Mouse (Mus musculus) heart, embryonic 16.5 days (tissue): Measurements from ENCODE around the gene Ror1. TPM values are rescaled to one million over a fixed set of nuclear protein-coding genes. Genes with fewer than 3 reads are reported as not detected.

Source experiments
- ATAC-seq: fragments of 200-750 bp; cut with Nextera tagmentation; replicated peaks from 2 replicates; pipeline ENCODE4 v1.8.0; 2017; ENCODE audit warnings: moderate number of reproducible peaks; ENCODE audit not compliant: insufficient read depth, low FRiP score; ENCODE audit errors: extremely low read depth
- H3K27ac ChIP-seq: fragments of 300-500 bp; sonication (generic); 2 replicates; pipeline ENCODE4 v1.5.1; 2014; ENCODE audit warnings: mild to moderate bottlenecking, low read length, control low read depth, moderate library complexity
- H3K27me3 ChIP-seq: fragments of 300-500 bp; sonication (generic); 2 replicates; pipeline ENCODE4 v1.6.1; 2014; ENCODE audit warnings: low read length, mixed read lengths; ENCODE audit not compliant: control insufficient read depth, insufficient read depth
- H3K36me3 ChIP-seq: fragments of 300-500 bp; sonication (generic); 2 replicates; pipeline ENCODE4 v1.6.1; 2014; ENCODE audit not compliant: control insufficient read depth, insufficient read depth
- H3K4me1 ChIP-seq: fragments of 300-500 bp; sonication (generic); 2 replicates; pipeline ENCODE4 v1.6.1; 2014; ENCODE audit warnings: low read length, mixed read lengths; ENCODE audit not compliant: control insufficient read depth, insufficient read depth
- H3K4me2 ChIP-seq: fragments of 300-500 bp; sonication (generic); 2 replicates; pipeline ENCODE4 v1.6.1; 2014; ENCODE audit warnings: low read depth, mild to moderate bottlenecking, control low read depth, low read length
- H3K4me3 ChIP-seq: fragments of 300-500 bp; sonication (generic); 2 replicates; pipeline ENCODE4 v1.5.1; 2014; ENCODE audit warnings: mild to moderate bottlenecking, control low read depth, low read length
- H3K9ac ChIP-seq: fragments of 300-500 bp; sonication (generic); 2 replicates; pipeline ENCODE4 v1.6.1; 2014; ENCODE audit warnings: low read length, control low read depth
- H3K9me3 ChIP-seq: fragments of 300-500 bp; sonication (generic); replicated peaks from 2 replicates; pipeline ENCODE4 v1.6.1; 2016; ENCODE audit warnings: low read length; ENCODE audit not compliant: control insufficient read depth
- WGBS: fragments of 180-500 bp; shearing (Covaris S2); extraction: QIAGEN DNeasy Blood & Tissue Kit; methylation state at CpG from one replicate; pipeline ENCODE4 v1.1.7; 2014; 5-methylcytosine and 5-hydroxymethylcytosine counted together
- polyA plus RNA-seq: library from polyadenylated mRNA; unstranded; fragments of >200 nt; fragmentation: Nextera tagmentation; extraction: Ambion mirVana; gene quantifications from 2 replicates; pipeline ENCODE4 v1.2.1, GENCODE M21; 2015

Gene Ror1
- polyA plus RNA-seq, 1 experiment from 2014 or later: 10.7 TPM

GRCm38 (mm10) chr4:100104241-100104640, 8.7 kb downstream of the Ror1 start:
- no peak overlapping the region for H3K4me3 ChIP-seq
- peaks cover 45% of the 10 kb centered on the region for H3K4me1 ChIP-seq
- H3K27ac ChIP-seq: no peak overlapping the region
- H3K27me3 ChIP-seq: no peaks in the 10 kb centered on the region
- no peak overlapping the region for H3K4me2 ChIP-seq
- no peaks in the 10 kb centered on the region for H3K9me3 ChIP-seq
- 68% methylated on average over 1 of the region's 1 CpGs for WGBS
- H3K9ac ChIP-seq: no peak overlapping the region
- H3K36me3 ChIP-seq: no peaks in the 10 kb centered on the region
- no peak for ATAC-seq

- no peaks in the 10 kb centered on the region for H3K27me3 ChIP-seq
- no peaks in the 10 kb centered on the region for H3K9me3 ChIP-seq
- no peaks in the 10 kb centered on the region for H3K36me3 ChIP-seq
- no peak overlapping the region for H3K4me2 ChIP-seq
- ATAC-seq: no peak
- H3K27ac ChIP-seq: no peak overlapping the region
- H3K4me3 ChIP-seq: no peak overlapping the region
- WGBS: 75% methylated on average over 9 of the region's 9 CpGs
- peaks cover 30% of the 10 kb centered on the region for H3K4me1 ChIP-seq
- H3K9ac ChIP-seq: no peak overlapping the region
Observed at GRCm38 (mm10) chr4:100107593-100107992, 12.0 kb downstream of the Ror1 start.

- no peaks in the 10 kb centered on the region for H3K27me3 ChIP-seq
- ATAC-seq: no peak
- 92% methylated on average over 4 of the region's 4 CpGs for WGBS
- no peak overlapping the region for H3K9ac ChIP-seq
- H3K4me1 ChIP-seq: peaks cover 22% of the 10 kb centered on the region
- H3K4me3 ChIP-seq: no peak overlapping the region
- no peaks in the 10 kb centered on the region for H3K9me3 ChIP-seq
- no peak overlapping the region for H3K27ac ChIP-seq
- no peak overlapping the region for H3K4me2 ChIP-seq
- no peaks in the 10 kb centered on the region for H3K36me3 ChIP-seq
Observed at GRCm38 (mm10) chr4:100108551-100108950, 13.0 kb downstream of the Ror1 start.

- no peak for ATAC-seq
- H3K4me1 ChIP-seq: peaks cover 8% of the 10 kb centered on the region
- H3K9me3 ChIP-seq: no peaks in the 10 kb centered on the region
- no peak overlapping the region for H3K4me2 ChIP-seq
- H3K4me3 ChIP-seq: no peak overlapping the region
- H3K27me3 ChIP-seq: no peaks in the 10 kb centered on the region
- no peak overlapping the region for H3K9ac ChIP-seq
- peaks cover 3% of the 10 kb centered on the region; the same call in 1 of the 2 replicates for H3K36me3 ChIP-seq
- no peak overlapping the region for H3K27ac ChIP-seq
Observed at GRCm38 (mm10) chr4:100114148-100114547, 18.6 kb downstream of the Ror1 start.

- Histone ChIP-seq H3K4me1 (peaks cover 14% of the 10 kb centered on the region), H3K9ac (no peak overlapping the region), H3K27ac (no peak overlapping the region), H3K4me2 (no peak overlapping the region), H3K36me3 (peaks cover 3% of the 10 kb centered on the region; the same call in 1 of the 2 replicates), H3K9me3 (no peaks in the 10 kb centered on the region), H3K27me3 (no peaks in the 10 kb centered on the region), H3K4me3 (no peak overlapping the region)
- ATAC-seq: no peak
- WGBS: 95% methylated on average over 3 of the region's 3 CpGs
Observed at GRCm38 (mm10) chr4:100116366-100116765, 20.8 kb downstream of the Ror1 start.

GRCm38 (mm10) chr4:100118676-100119075, 23.1 kb downstream of the Ror1 start:
- 63% methylated on average over 4 of the region's 4 CpGs for WGBS
- Histone ChIP-seq H3K27me3 (no peaks in the 10 kb centered on the region), H3K4me3 (no peak overlapping the region), H3K36me3 (peaks cover 3% of the 10 kb centered on the region; the same call in 1 of the 2 replicates), H3K9me3 (no peaks in the 10 kb centered on the region), H3K4me1 (peaks cover 17% of the 10 kb centered on the region), H3K9ac (no peak overlapping the region), H3K4me2 (no peak overlapping the region), H3K27ac (no peak overlapping the region)
- ATAC-seq: no peak

GRCm38 (mm10) chr4:100119431-100119830, 23.8 kb downstream of the Ror1 start:
- H3K36me3 ChIP-seq: peaks cover 3% of the 10 kb centered on the region; the same call in 1 of the 2 replicates
- ATAC-seq: no peak
- no peaks in the 10 kb centered on the region for H3K9me3 ChIP-seq
- H3K4me3 ChIP-seq: no peak overlapping the region
- no peaks in the 10 kb centered on the region for H3K27me3 ChIP-seq
- H3K27ac ChIP-seq: no peak overlapping the region
- 80% methylated on average over 1 of the region's 1 CpGs for WGBS
- no peak overlapping the region for H3K9ac ChIP-seq
- H3K4me2 ChIP-seq: no peak overlapping the region
- H3K4me1 ChIP-seq: peaks cover 14% of the 10 kb centered on the region

- Histone ChIP-seq H3K9me3 (no peaks in the 10 kb centered on the region), H3K4me3 (no peak overlapping the region), H3K27me3 (no peaks in the 10 kb centered on the region), H3K9ac (no peak overlapping the region), H3K36me3 (peaks cover 3% of the 10 kb centered on the region; the same call in 1 of the 2 replicates), H3K4me1 (peaks cover 13% of the 10 kb centered on the region), H3K27ac (no peak overlapping the region), H3K4me2 (no peak overlapping the region)
- WGBS: 83% methylated on average over 5 of the region's 5 CpGs
- ATAC-seq: no peak
Observed at GRCm38 (mm10) chr4:100120547-100120946, 25.0 kb downstream of the Ror1 start.

- H3K9ac ChIP-seq: no peak overlapping the region
- WGBS: 96% methylated on average over 3 of the region's 3 CpGs
- H3K27me3 ChIP-seq: no peaks in the 10 kb centered on the region
- H3K4me3 ChIP-seq: no peak overlapping the region
- no peak overlapping the region for H3K27ac ChIP-seq
- H3K4me1 ChIP-seq: peaks cover 13% of the 10 kb centered on the region
- no peak overlapping the region for H3K4me2 ChIP-seq
- H3K9me3 ChIP-seq: no peaks in the 10 kb centered on the region
- H3K36me3 ChIP-seq: no peaks in the 10 kb centered on the region
- no peak for ATAC-seq
Observed at GRCm38 (mm10) chr4:100122436-100122835, 26.8 kb downstream of the Ror1 start.
